Mouse (Mus musculus) NIH3T3 (cell line): ENCODE data around the gene Gramd4.
"Not testable (repeated sequence)": the region's sequence is repeated elsewhere in the genome, so short reads cannot be mapped to it uniquely, and the experiment has no call there.

Experiments
- DNase-seq: peaks from one replicate; pipeline ENCODE4 v3.0.0-alpha.2; 2012; ENCODE audit warnings: low read depth

The Gramd4 gene

GRCm38 (mm10) chr15:86116421-86116820 lies 58.9 kb downstream of the Gramd4 start:
- no peak for DNase-seq

GRCm38 (mm10) chr15:86117115-86118100 lies 59.9 kb downstream of the Gramd4 start:
- DNase-seq, result no peak

- DNase-seq, result no peak
Observed at GRCm38 (mm10) chr15:86119186-86119585, 61.7 kb downstream of the Gramd4 start.

GRCm38 (mm10) chr15:86122261-86122949 lies 64.9 kb downstream of the Gramd4 start:
- peak; percentile 61 for DNase-seq

- DNase-seq, result no peak
Observed at GRCm38 (mm10) chr15:86123409-86123808, 65.9 kb downstream of the Gramd4 start.

GRCm38 (mm10) chr15:86124359-86124758 lies 66.9 kb downstream of the Gramd4 start:
- DNase-seq, result peak; percentile 88

GRCm38 (mm10) chr15:86129036-86129435 lies 71.5 kb downstream of the Gramd4 start:
- DNase-seq, result no peak

GRCm38 (mm10) chr15:86130657-86131056 lies 73.2 kb downstream of the Gramd4 start:
- DNase-seq, result no peak

GRCm38 (mm10) chr15:86134941-86135783 lies 77.7 kb downstream of the Gramd4 start:
- peak; percentile 94 for DNase-seq

GRCm38 (mm10) chr15:86137638-86138037 lies 80.1 kb downstream of the Gramd4 start:
- DNase-seq, result peak; percentile 64

GRCm38 (mm10) chr15:86140323-86140722 lies 82.8 kb downstream of the Gramd4 start:
- peak; percentile 78 for DNase-seq

GRCm38 (mm10) chr15:86144577-86144976 lies 87.1 kb downstream of the Gramd4 start:
- no peak for DNase-seq

- DNase-seq, result peak; percentile 94
Observed at GRCm38 (mm10) chr15:86145046-86145445, 87.6 kb downstream of the Gramd4 start.

GRCm38 (mm10) chr15:86146922-86147321 lies 89.4 kb downstream of the Gramd4 start:
- DNase-seq, result no peak

GRCm38 (mm10) chr15:86150593-86150992 lies 93.1 kb downstream of the Gramd4 start:
- no peak for DNase-seq

GRCm38 (mm10) chr15:86153481-86153960 lies 96.0 kb downstream of the Gramd4 start:
- DNase-seq, result no peak

GRCm38 (mm10) chr15:86156492-86156891 lies 99.0 kb downstream of the Gramd4 start:
- no peak for DNase-seq

GRCm38 (mm10) chr15:86159093-86159492 lies 101.6 kb downstream of the Gramd4 start:
- peak; percentile 26 for DNase-seq

- DNase-seq, result no peak
Observed at GRCm38 (mm10) chr15:86159719-86160118, 102.2 kb downstream of the Gramd4 start.

GRCm38 (mm10) chr15:86160906-86161305 lies 103.4 kb downstream of the Gramd4 start:
- no peak for DNase-seq

- not testable (repeated sequence) for DNase-seq
Observed at GRCm38 (mm10) chr15:86161800-86162199, 104.3 kb downstream of the Gramd4 start.
